Mouse (Mus musculus) heart, postnatal 25 days (tissue): ENCODE results near the gene Myh6. TPM values are rescaled to one million over a fixed set of nuclear protein-coding genes. Genes with fewer than 3 reads are reported as not detected.
"Not testable (repeated sequence)": the region's sequence is repeated elsewhere in the genome, so short reads cannot be mapped to it uniquely, and the experiment has no call there.

ENCODE experiments used
- DNase-seq: peaks from one replicate; pipeline ENCODE4 v3.0.0; 2022; ENCODE audit warnings: low spot score
- intact Hi-C: fragments of 180-260 bp; cut with DNase I; formaldehyde crosslinking; loops from one replicate; pipeline ENCODE4 v1.15.1; 2025
- total RNA-seq, 2 experiments: library from RNA; stranded (reverse); gene quantifications; 2 replicates each; pipeline ENCODE4 v1.2.3; 2021

Gene Myh6
- total RNA-seq = over 10,000 TPM; 23,221 to 24,394 TPM

- intact Hi-C loops = no loop called here
- DNase-seq = peak; percentile 51
Measured at GRCm38 (mm10) chr14:54966320-54966977, at the start of gene Myh6. TSS of gene Myh6 (minus strand) at chr14:54966927.

GRCm38 (mm10) chr14:55015767-55016111 lies 49.0 kb upstream of the Myh6 start:
- no peak for DNase-seq
- intact Hi-C loops = loop anchor here (2.0 kb wide), 2 partner anchors 75 to 115 kb away; no protein-coding TSS in a partner anchor

- peak; percentile 97 for DNase-seq
- intact Hi-C loops = loop anchor here (2.0 to 5.0 kb wide), 3 partner anchors 74 to 168 kb away; no protein-coding TSS in a partner anchor
Measured at GRCm38 (mm10) chr14:55014991-55015766, 48.5 kb upstream of the Myh6 start, which contains the start of gene Ngdn. TSS of gene Ngdn (plus strand) at chr14:55015454.

- intact Hi-C loops = loop anchor here (2.0 to 5.0 kb wide), 3 partner anchors 74 to 167 kb away; no protein-coding TSS in a partner anchor
- no peak for DNase-seq
Measured at GRCm38 (mm10) chr14:55014591-55014990, 47.9 kb upstream of the Myh6 start.

GRCm38 (mm10) chr14:55011116-55011515 lies 44.4 kb upstream of the Myh6 start:
- intact Hi-C loops = loop anchor here (5.0 kb wide), 1 partner anchor 164 kb away; no protein-coding TSS in a partner anchor
- no peak for DNase-seq

GRCm38 (mm10) chr14:55008417-55008816 lies 41.7 kb upstream of the Myh6 start:
- DNase-seq = no peak
- intact Hi-C loops = no loop called here

GRCm38 (mm10) chr14:55007120-55007908 lies 40.6 kb upstream of the Myh6 start:
- intact Hi-C loops = no loop called here
- no peak for DNase-seq

GRCm38 (mm10) chr14:55006541-55006940 lies 39.8 kb upstream of the Myh6 start:
- intact Hi-C loops = no loop called here
- DNase-seq = no peak

- no peak for DNase-seq
- intact Hi-C loops = no loop called here
Measured at GRCm38 (mm10) chr14:55005967-55006366, 39.2 kb upstream of the Myh6 start.

- no peak for DNase-seq
- intact Hi-C loops = no loop called here
Measured at GRCm38 (mm10) chr14:55005506-55005905, 38.8 kb upstream of the Myh6 start.

- peak; percentile 44 for DNase-seq
- intact Hi-C loops = no loop called here
Measured at GRCm38 (mm10) chr14:55003878-55004855, 37.4 kb upstream of the Myh6 start.

- no peak for DNase-seq
- intact Hi-C loops = no loop called here
Measured at GRCm38 (mm10) chr14:55002687-55003120, 36.0 kb upstream of the Myh6 start.

- no peak for DNase-seq
- intact Hi-C loops = no loop called here
Measured at GRCm38 (mm10) chr14:55001938-55002686, 35.4 kb upstream of the Myh6 start.

GRCm38 (mm10) chr14:55001446-55001845 lies 34.7 kb upstream of the Myh6 start:
- DNase-seq = no peak
- intact Hi-C loops = no loop called here

- intact Hi-C loops = no loop called here
Measured at GRCm38 (mm10) chr14:55000814-55001213, 34.1 kb upstream of the Myh6 start.

GRCm38 (mm10) chr14:54999868-55000267 lies 33.1 kb upstream of the Myh6 start:
- intact Hi-C loops, DNase-seq: not testable (repeated sequence)

More at GRCm38 (mm10) chr14:55000814-55001213, 34.1 kb upstream of the Myh6 start:
- DNase-seq = no peak

- DNase-seq = no peak
- intact Hi-C loops = no loop called here
Measured at GRCm38 (mm10) chr14:54998680-54999079, 32.0 kb upstream of the Myh6 start.

- DNase-seq = no peak
- intact Hi-C loops = no loop called here
Measured at GRCm38 (mm10) chr14:54997297-54997696, 30.6 kb upstream of the Myh6 start.
